Mouse (Mus musculus): ENCODE measurements around the gene Mdk. TPM values are rescaled to one million over a fixed set of nuclear protein-coding genes. Genes with fewer than 3 reads are reported as not detected.
A peak's percentile ranks its signal among the peaks of the same experiment; 100 is the strongest.

The Mdk gene
- polyA plus RNA-seq, 1 experiment from 2014 or later: 128 TPM

GRCm38 (mm10) chr2:91927826-91928533 is 4.1 kb downstream of the Mdk start:
- 41% methylated on average over 34 of the region's 34 CpGs for WGBS
- no peaks in the 10 kb centered on the region for H3K9me3 ChIP-seq (ENCODE audit: control insufficient read depth)
- peaks cover 14% of the 10 kb centered on the region for H3K27me3 ChIP-seq (replicated peaks; ENCODE audit: control insufficient read depth, insufficient read depth, low read length)
- H3K4me1 ChIP-seq (replicated peaks; ENCODE audit: control insufficient read depth, insufficient read depth, low read length): peaks cover 15% of the 10 kb centered on the region
- 0 out of 2 replicates have a peak, but pooled peaks cover 3% of the 10 kb centered on the region for H3K36me3 ChIP-seq (ENCODE audit: control insufficient read depth, insufficient read depth)
- H3K27ac ChIP-seq (ENCODE audit: low read depth, low read length): no peak overlapping the region
- no peak overlapping the region for H3K4me3 ChIP-seq (ENCODE audit: low read depth, low read length)
- H3K4me2 ChIP-seq (replicated peaks; ENCODE audit: low read depth): peak overlapping the region; percentile 51
- H3K9ac ChIP-seq (ENCODE audit: low read depth, low read length): no peak overlapping the region
- peak; percentile 18; the same call in 1 of the 2 replicates for ATAC-seq
- TF ChIP-seq CTCF (IDR thresholded peaks at IDR 0.05; ENCODE audit: low read depth): peak; percentile 82

GRCm38 (mm10) chr2:91926949-91927348 is 5.1 kb downstream of the Mdk start, which contains the start of gene Chrm4:
Chrm4 (plus strand) TSS chr2:91927249.
- TF ChIP-seq CTCF (IDR thresholded peaks at IDR 0.05; ENCODE audit: low read depth): no peak
- ATAC-seq: no peak
- Histone ChIP-seq H3K9me3 (ENCODE audit: control insufficient read depth) (no peaks in the 10 kb centered on the region), H3K9ac (ENCODE audit: low read depth, low read length) (no peak within 1 kb of the TSS), H3K4me1 (replicated peaks; ENCODE audit: control insufficient read depth, insufficient read depth, low read length) (peaks cover 15% of the 10 kb centered on the region), H3K4me2 (replicated peaks; ENCODE audit: low read depth) (peak within 1 kb of the TSS; percentile 51), H3K27me3 (replicated peaks; ENCODE audit: control insufficient read depth, insufficient read depth, low read length) (peaks cover 25% of the 10 kb centered on the region), H3K36me3 (ENCODE audit: control insufficient read depth, insufficient read depth) (0 out of 2 replicates have a peak, but pooled peaks cover 3% of the 10 kb centered on the region), H3K4me3 (ENCODE audit: low read depth, low read length) (no peak within 1 kb of the TSS), H3K27ac (ENCODE audit: low read depth, low read length) (no peak within 1 kb of the TSS)
- 79% methylated on average over 3 of the region's 3 CpGs for whole genome bisulfite sequencing

GRCm38 (mm10) chr2:91925442-91925841 is 6.7 kb downstream of the Mdk start:
- no peak for TF ChIP-seq CTCF (IDR thresholded peaks at IDR 0.05; ENCODE audit: low read depth)
- H3K4me3 ChIP-seq (ENCODE audit: low read depth, low read length): no peak overlapping the region
- no peak overlapping the region for H3K4me2 ChIP-seq (replicated peaks; ENCODE audit: low read depth)
- H3K9ac ChIP-seq (ENCODE audit: low read depth, low read length): no peak overlapping the region
- H3K27ac ChIP-seq (ENCODE audit: low read depth, low read length): no peak overlapping the region
- no peak for ATAC-seq
- 74% methylated on average over 15 of the region's 15 CpGs for WGBS
- H3K9me3 ChIP-seq (ENCODE audit: control insufficient read depth): no peaks in the 10 kb centered on the region
- H3K27me3 ChIP-seq (replicated peaks; ENCODE audit: control insufficient read depth, insufficient read depth, low read length): peaks cover 39% of the 10 kb centered on the region
- 0 out of 2 replicates have a peak, but pooled peaks cover 3% of the 10 kb centered on the region for H3K36me3 ChIP-seq (ENCODE audit: control insufficient read depth, insufficient read depth)
- peaks cover 15% of the 10 kb centered on the region for H3K4me1 ChIP-seq (replicated peaks; ENCODE audit: control insufficient read depth, insufficient read depth, low read length)

- 0 out of 2 replicates have a peak, but pooled peaks cover 3% of the 10 kb centered on the region for H3K36me3 ChIP-seq (ENCODE audit: control insufficient read depth, insufficient read depth)
- no peak overlapping the region for H3K4me3 ChIP-seq (ENCODE audit: low read depth, low read length)
- 81% methylated on average over 1 of the region's 1 CpGs for WGBS
- H3K4me1 ChIP-seq (replicated peaks; ENCODE audit: control insufficient read depth, insufficient read depth, low read length): peaks cover 15% of the 10 kb centered on the region
- H3K9ac ChIP-seq (ENCODE audit: low read depth, low read length): no peak overlapping the region
- no peak overlapping the region for H3K4me2 ChIP-seq (replicated peaks; ENCODE audit: low read depth)
- H3K27me3 ChIP-seq (replicated peaks; ENCODE audit: control insufficient read depth, insufficient read depth, low read length): peaks cover 39% of the 10 kb centered on the region
- no peak for TF ChIP-seq CTCF (IDR thresholded peaks at IDR 0.05; ENCODE audit: low read depth)
- H3K27ac ChIP-seq (ENCODE audit: low read depth, low read length): no peak overlapping the region
- no peaks in the 10 kb centered on the region for H3K9me3 ChIP-seq (ENCODE audit: control insufficient read depth)
- no peak for ATAC-seq
Measured at GRCm38 (mm10) chr2:91924726-91925125, 7.4 kb downstream of the Mdk start.

GRCm38 (mm10) chr2:91923415-91924337 is 8.4 kb downstream of the Mdk start:
- peak; percentile 86 for TF ChIP-seq CTCF (IDR thresholded peaks at IDR 0.05; ENCODE audit: low read depth)
- no peak for ATAC-seq

More at GRCm38 (mm10) chr2:91923415-91924337, 8.4 kb downstream of the Mdk start:
- Histone ChIP-seq H3K27me3 (replicated peaks; ENCODE audit: control insufficient read depth, insufficient read depth, low read length) (peaks cover 39% of the 10 kb centered on the region), H3K4me3 (ENCODE audit: low read depth, low read length) (peak overlapping the region; percentile 52), H3K36me3 (ENCODE audit: control insufficient read depth, insufficient read depth) (peaks cover 5% of the 10 kb centered on the region; the same call in 1 of the 2 replicates), H3K4me1 (replicated peaks; ENCODE audit: control insufficient read depth, insufficient read depth, low read length) (peaks cover 15% of the 10 kb centered on the region), H3K27ac (ENCODE audit: low read depth, low read length) (no peak overlapping the region), H3K9me3 (ENCODE audit: control insufficient read depth) (no peaks in the 10 kb centered on the region), H3K4me2 (replicated peaks; ENCODE audit: low read depth) (peak overlapping the region; percentile 90), H3K9ac (ENCODE audit: low read depth, low read length) (no peak overlapping the region)
- whole genome bisulfite sequencing: 5% methylated on average over 54 of the region's 54 CpGs

All from intestine, postnatal 0 days (tissue).